Mouse (Mus musculus): Measurements from ENCODE around the gene Gimap4.

- no peak for TF ChIP-seq CTCF (conservative IDR thresholded peaks at IDR 0.05; ENCODE audit: insufficient read depth, insufficient read length, low read depth, low read length)
- no peak for TF ChIP-seq POLR2A (IDR thresholded peaks at IDR 0.05; ENCODE audit: low read depth, low read length)
These were observed 52.7 kb downstream of the Gimap4 start for GRCm38 (mm10) chr6:48737053-48737452.

Measured in kidney, adult 2 months (tissue).